Mouse (Mus musculus): Measurements from ENCODE around the gene Ubxn10. TPM values are rescaled to one million over a fixed set of nuclear protein-coding genes. Genes with fewer than 3 reads are reported as not detected.
A peak's percentile ranks its signal among the peaks of the same experiment; 100 is the strongest.

Ubxn10 gene
- polyA plus RNA-seq, 1 experiment from 2014 or later: 1.8 TPM

DNA sequence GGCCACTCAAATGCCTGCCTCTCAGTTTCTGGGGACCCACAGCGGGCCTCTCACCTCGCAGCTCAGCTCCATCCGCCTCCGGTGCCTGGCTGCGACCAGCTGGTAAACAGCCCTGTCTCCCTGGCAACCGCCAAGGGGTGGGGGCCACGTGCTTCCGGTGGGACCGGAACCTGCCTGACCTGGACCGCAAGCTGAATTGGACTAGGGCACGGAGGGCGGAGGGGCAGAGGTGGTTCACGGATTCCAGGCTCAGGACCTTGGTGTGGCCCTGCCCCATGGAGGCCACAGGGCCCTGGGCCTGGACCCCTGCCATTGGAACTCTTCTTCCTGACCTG lies 11.9 kb downstream of the Ubxn10 start:
- peaks cover 42% of the 10 kb centered on the region for H3K4me1 ChIP-seq
- peaks cover 4% of the 10 kb centered on the region for H3K27me3 ChIP-seq (ENCODE audit: low read depth, poor library complexity, severe bottlenecking)
- DNase-seq (ENCODE audit: low spot score): peak; percentile 80
- no peaks in the 10 kb centered on the region for H3K36me3 ChIP-seq
- WGBS: 8% methylated on average over 13 of the region's 13 CpGs
- peak overlapping the region; percentile 84 for H3K27ac ChIP-seq (replicated peaks)
- peak overlapping the region; percentile 53 for H3K4me3 ChIP-seq
- no peaks in the 10 kb centered on the region for H3K9me3 ChIP-seq (replicated peaks)

DNA sequence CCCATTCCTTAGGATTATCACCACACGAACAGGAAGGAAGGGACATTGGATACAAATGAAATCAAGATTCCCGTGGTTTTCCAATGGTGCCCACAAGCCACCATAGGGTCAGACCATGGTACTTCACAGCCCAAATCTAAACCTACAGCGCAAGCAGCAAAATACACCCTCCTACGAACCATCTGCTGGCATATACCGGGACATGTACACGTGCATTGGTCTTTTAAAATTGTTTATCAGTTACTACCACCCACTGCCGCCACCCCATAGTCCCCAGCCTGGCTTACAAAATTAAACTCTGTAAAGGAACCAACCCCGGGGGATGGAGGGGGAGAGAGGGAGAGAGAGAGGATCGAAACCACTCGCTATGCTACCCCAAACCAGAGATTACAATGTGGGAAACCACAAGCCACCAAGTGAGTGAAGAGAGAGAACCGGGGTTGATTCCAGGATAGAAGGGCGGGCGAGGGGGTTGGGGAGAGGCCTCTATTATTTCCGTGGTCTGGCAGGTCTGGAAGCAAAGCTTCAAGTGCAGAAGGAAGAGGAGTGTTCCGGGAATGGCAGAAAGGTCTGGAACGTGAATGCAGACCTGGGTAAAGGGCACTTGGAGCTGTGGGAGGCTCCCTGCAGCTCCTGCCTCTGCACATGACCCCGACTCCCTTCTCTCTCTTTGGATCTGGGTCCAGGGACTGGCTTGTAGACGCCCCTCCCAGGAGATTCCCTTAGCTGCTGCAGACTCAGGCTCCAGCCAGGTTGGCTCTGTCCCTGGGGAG lies 12.4 kb downstream of the Ubxn10 start, which contains the start of gene Pla2g2c:
Pla2g2c (plus strand) TSS at position 439 of the 773 bp plus-strand sequence.
- WGBS: 57% methylated on average over 18 of the region's 18 CpGs
- peak within 1 kb of the TSS; percentile 53 for H3K4me3 ChIP-seq
- DNase-seq (ENCODE audit: low spot score): peak; percentile 21
- no peaks in the 10 kb centered on the region for H3K9me3 ChIP-seq (replicated peaks)
- H3K27ac ChIP-seq (replicated peaks): peak within 1 kb of the TSS; percentile 84
- H3K36me3 ChIP-seq: 0 out of 2 replicates have a peak, but pooled peaks cover 2% of the 10 kb centered on the region
- H3K4me1 ChIP-seq: peaks cover 38% of the 10 kb centered on the region
- H3K27me3 ChIP-seq (ENCODE audit: low read depth, poor library complexity, severe bottlenecking): peaks cover 4% of the 10 kb centered on the region

DNA sequence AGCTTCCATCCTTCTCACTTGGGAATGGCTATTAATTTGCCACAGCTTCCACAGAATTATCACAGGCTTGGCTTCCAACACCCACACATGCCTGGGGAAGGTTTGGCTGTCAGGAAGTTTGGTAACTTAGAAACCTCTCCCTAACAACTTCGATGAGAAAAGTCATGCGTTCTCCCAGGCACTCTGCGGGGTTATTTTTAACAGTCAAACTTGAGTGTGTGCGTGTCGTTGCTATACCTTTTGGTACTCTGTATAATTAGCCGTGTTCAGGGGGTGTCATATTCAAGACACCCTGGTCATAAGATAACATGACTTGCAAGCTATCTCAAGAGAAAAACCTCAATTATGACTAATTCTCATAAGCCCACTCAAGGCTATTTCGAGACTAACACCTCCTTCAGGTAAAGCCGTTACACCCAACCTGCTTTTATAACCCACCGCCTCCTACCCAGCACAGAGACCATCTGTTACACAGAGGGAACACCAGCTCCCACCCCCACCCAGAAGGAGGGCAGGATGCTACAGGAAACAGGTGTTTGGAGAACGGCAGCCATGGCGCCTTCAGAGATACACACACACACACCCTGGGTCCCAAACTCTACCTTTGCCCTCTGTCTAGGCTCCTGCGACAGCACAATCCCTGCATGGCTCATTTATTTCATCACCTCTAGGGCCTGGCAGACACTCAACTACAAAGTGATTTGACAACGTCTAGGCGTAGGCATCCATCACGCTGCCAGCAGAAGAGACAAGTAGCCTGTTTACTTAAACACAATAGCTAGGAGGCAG lies 13.3 kb downstream of the Ubxn10 start:
- 0 out of 2 replicates have a peak, but pooled peaks cover 2% of the 10 kb centered on the region for H3K36me3 ChIP-seq
- no peak for DNase-seq (ENCODE audit: low spot score)
- H3K9me3 ChIP-seq (replicated peaks): no peaks in the 10 kb centered on the region
- peaks cover 4% of the 10 kb centered on the region for H3K27me3 ChIP-seq (ENCODE audit: low read depth, poor library complexity, severe bottlenecking)
- H3K27ac ChIP-seq (replicated peaks): no peak overlapping the region
- WGBS: 88% methylated on average over 15 of the region's 15 CpGs
- H3K4me1 ChIP-seq: peaks cover 30% of the 10 kb centered on the region
- H3K4me3 ChIP-seq: no peak overlapping the region

DNA sequence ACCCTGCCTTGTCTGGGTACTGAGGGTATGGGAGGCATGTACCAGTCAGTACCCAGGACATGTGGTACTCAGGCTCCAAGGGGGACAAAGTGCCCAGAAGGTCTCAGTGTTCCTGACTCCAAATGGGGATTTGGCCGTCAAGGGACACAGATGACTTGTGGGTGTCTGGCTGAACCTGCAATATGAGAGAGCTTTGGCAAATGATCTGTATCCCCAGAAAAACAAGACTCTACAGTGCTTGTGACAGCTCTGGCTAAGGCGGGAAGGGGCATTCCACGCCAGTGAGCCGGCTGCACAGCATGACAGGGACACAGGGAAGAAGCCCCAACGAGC lies 17.7 kb downstream of the Ubxn10 start:
- Histone ChIP-seq H3K9me3 (replicated peaks) (no peaks in the 10 kb centered on the region), H3K4me1 (peaks cover 10% of the 10 kb centered on the region), H3K27ac (replicated peaks) (no peak overlapping the region), H3K4me3 (no peak overlapping the region), H3K36me3 (0 out of 2 replicates have a peak, but pooled peaks cover 2% of the 10 kb centered on the region), H3K27me3 (ENCODE audit: low read depth, poor library complexity, severe bottlenecking) (no peaks in the 10 kb centered on the region; the same call in 1 of the 2 replicates)
- 80% methylated on average over 5 of the region's 5 CpGs for WGBS
- no peak for DNase-seq (ENCODE audit: low spot score)

DNA sequence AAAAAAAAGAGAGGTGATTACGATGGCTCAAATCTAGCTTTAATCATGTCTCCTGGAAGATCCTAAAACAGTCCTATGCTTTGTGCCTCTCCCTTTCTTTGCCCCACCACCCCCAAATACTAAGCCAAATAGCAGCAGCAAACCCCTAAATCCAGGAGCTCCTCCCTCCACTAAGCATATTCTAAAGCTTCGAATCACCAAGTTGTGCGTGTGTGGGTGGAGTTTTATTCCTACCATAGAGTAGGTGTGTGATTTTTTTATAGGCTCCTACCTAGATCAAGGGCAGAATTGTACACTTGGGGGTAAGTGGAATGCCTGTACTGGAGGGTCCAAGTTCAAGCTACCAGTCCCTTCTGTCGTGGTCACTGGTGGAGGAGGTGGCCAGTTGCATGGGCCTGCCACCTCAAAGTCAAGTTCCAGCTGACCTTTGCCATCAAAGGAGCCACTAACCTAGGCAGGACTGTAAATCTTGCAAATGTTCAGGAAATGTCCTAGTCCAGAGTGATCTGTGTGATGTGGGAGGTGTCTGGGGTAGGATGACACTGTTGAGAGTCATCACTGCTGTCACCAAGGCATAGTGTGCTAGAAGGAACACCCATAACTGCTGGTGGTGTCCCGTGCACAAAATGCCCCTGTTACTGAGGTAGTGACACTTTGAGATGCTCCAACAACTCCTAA lies 18.2 kb downstream of the Ubxn10 start:
- DNase-seq (ENCODE audit: low spot score): no peak
- H3K27ac ChIP-seq (replicated peaks): no peak overlapping the region
- H3K27me3 ChIP-seq (ENCODE audit: low read depth, poor library complexity, severe bottlenecking): no peaks in the 10 kb centered on the region; the same call in 1 of the 2 replicates
- H3K9me3 ChIP-seq (replicated peaks): no peaks in the 10 kb centered on the region
- peaks cover 6% of the 10 kb centered on the region; the same call in 1 of the 2 replicates for H3K4me1 ChIP-seq
- 83% methylated on average over 5 of the region's 5 CpGs for WGBS
- H3K36me3 ChIP-seq: 0 out of 2 replicates have a peak, but pooled peaks cover 2% of the 10 kb centered on the region
- H3K4me3 ChIP-seq: no peak overlapping the region

DNA sequence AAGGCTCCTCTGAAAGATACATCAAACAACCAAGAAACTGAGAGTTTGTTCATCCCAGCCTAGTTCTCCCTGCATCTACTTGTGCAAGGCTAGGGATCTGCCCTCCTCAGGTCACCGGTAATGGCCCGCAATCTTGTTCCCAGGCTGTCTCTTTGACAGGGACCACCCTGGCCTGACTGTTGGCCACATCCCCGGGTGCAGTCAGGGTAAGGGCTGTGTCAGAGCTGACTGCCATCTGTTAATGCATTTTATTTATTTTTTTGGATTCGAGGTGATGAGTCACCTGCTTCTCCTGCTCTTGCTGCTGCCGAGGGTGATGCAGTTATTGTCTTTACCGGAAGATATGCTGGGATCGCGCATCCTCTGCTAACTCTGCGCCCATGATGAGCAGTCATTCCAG lies 20.3 kb downstream of the Ubxn10 start:
- H3K4me3 ChIP-seq: no peak overlapping the region

DNA sequence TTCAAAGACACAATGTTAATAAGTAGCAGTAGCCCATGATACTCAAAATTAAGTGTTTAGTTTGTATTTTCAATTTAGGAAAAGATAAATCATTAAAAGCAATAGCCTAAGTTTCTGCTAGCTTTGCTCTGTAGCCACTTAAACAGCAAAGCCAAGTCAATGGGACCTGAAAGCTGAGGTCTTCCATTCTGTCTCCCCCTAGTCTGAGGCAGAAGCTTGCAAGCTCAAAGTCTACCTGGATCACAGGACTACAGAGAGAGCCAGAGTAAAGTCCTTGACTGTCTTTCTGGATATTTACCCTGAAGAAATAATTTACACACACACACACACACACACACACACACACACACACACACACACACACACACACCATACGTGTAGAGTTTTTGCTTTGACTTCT lies 22.8 kb downstream of the Ubxn10 start:
- no peaks in the 10 kb centered on the region for H3K9me3 ChIP-seq (replicated peaks)
- H3K4me3 ChIP-seq: no peak overlapping the region
- H3K27ac ChIP-seq (replicated peaks): no peak overlapping the region
- no peaks in the 10 kb centered on the region for H3K27me3 ChIP-seq (ENCODE audit: low read depth, poor library complexity, severe bottlenecking)
- H3K36me3 ChIP-seq: no peaks in the 10 kb centered on the region
- DNase-seq (ENCODE audit: low spot score): no peak
- H3K4me1 ChIP-seq: peaks cover 4% of the 10 kb centered on the region; the same call in 1 of the 2 replicates
- 90% methylated on average over 1 of the region's 1 CpGs for WGBS

More for the DNA sequence above, 20.3 kb downstream of the Ubxn10 start:
- peaks cover 4% of the 10 kb centered on the region; the same call in 1 of the 2 replicates for H3K4me1 ChIP-seq
- 91% methylated on average over 9 of the region's 9 CpGs for WGBS
- H3K27me3 ChIP-seq (ENCODE audit: low read depth, poor library complexity, severe bottlenecking): no peaks in the 10 kb centered on the region
- no peak for DNase-seq (ENCODE audit: low spot score)
- no peak overlapping the region for H3K27ac ChIP-seq (replicated peaks)
- H3K36me3 ChIP-seq: 0 out of 2 replicates have a peak, but pooled peaks cover 2% of the 10 kb centered on the region
- H3K9me3 ChIP-seq (replicated peaks): no peaks in the 10 kb centered on the region

DNA sequence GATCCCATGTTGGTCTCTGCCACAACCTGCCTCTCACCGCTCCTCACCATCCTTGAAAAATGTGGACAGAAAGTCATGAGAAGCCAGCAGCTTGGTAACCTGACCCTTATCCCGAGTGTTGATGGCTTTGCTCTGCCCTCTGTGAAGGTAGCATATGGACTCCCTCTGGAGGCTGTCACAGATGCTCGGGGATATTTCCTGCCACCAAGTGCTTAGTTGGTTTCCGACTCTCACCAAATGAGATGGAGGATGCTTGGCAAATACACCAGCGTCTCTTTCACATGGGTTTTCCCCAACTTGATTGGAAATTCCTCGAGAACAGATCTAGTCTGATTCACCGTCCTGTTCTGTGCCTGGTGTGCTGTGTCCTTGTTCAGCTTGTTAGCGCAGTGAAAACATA lies 24.3 kb downstream of the Ubxn10 start:
- no peak overlapping the region for H3K27ac ChIP-seq (replicated peaks)
- H3K4me3 ChIP-seq: no peak overlapping the region
- WGBS: 83% methylated on average over 8 of the region's 8 CpGs
- H3K36me3 ChIP-seq: no peaks in the 10 kb centered on the region
- peaks cover 12% of the 10 kb centered on the region; the same call in 1 of the 2 replicates for H3K4me1 ChIP-seq
- no peaks in the 10 kb centered on the region for H3K27me3 ChIP-seq (ENCODE audit: low read depth, poor library complexity, severe bottlenecking)
- DNase-seq (ENCODE audit: low spot score): no peak
- H3K9me3 ChIP-seq (replicated peaks): no peaks in the 10 kb centered on the region

DNA sequence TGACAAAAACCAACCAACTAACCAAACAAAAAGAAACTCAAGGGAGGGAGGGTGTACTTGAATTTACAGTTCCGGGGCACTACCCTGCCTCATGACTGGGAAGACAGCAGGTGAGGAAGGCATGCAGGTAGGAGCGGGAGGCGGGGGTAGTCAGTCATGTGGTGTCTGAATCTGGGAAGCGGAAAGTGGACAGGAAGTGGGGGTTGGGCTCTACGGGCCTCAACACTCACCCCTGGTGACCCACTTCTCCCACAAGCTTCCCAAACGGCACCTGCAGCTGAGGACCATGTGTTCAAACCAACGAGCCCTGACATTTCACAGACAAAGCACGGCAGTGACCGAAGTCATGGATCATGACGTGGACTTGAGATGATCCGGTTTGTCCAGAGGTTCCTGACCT lies 24.9 kb downstream of the Ubxn10 start:
- peaks cover 12% of the 10 kb centered on the region; the same call in 1 of the 2 replicates for H3K4me1 ChIP-seq
- no peak for DNase-seq (ENCODE audit: low spot score)
- no peaks in the 10 kb centered on the region for H3K36me3 ChIP-seq
- 89% methylated on average over 11 of the region's 11 CpGs for WGBS
- H3K27ac ChIP-seq (replicated peaks): no peak overlapping the region
- H3K9me3 ChIP-seq (replicated peaks): no peaks in the 10 kb centered on the region
- H3K27me3 ChIP-seq (ENCODE audit: low read depth, poor library complexity, severe bottlenecking): no peaks in the 10 kb centered on the region
- H3K4me3 ChIP-seq: no peak overlapping the region

DNA sequence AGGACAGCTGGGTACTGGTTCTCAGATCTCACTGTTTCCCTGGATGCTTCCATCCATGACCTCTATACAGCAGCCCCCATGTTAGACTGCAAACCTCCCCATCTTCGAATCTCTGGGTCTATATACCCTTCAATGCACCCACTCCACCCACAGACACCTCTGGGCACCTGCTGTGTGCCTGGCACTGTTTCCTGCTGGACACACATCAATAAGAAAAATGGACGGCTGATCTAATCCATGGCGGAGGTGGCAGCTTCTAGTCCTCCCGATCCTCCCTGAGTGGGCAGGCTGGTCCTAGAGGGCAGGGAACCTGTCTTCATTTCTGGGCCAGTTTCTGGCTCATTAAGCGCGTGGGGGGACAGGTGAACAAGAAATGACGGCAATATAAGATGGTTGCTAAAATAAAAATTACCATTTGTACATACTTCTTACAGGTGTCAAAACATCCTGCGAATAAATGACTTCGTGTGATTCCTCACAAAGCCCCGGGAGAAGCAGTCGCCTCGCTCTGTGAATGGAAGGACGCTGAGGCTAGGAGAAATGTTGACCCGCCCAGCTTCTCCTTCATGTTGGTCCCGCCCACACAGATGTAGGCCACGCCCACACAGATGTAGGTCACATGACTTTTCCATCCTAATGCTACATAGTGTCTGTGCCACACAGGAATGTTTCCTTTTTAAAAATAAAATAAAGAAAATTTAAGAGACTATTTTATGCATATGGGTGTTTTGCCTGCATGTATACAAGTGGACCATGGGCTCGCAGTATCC lies 25.7 kb downstream of the Ubxn10 start:
- Histone ChIP-seq H3K4me1 (peaks cover 12% of the 10 kb centered on the region; the same call in 1 of the 2 replicates), H3K4me3 (no peak overlapping the region), H3K27ac (replicated peaks) (no peak overlapping the region), H3K9me3 (replicated peaks) (no peaks in the 10 kb centered on the region), H3K36me3 (no peaks in the 10 kb centered on the region), H3K27me3 (ENCODE audit: low read depth, poor library complexity, severe bottlenecking) (no peaks in the 10 kb centered on the region)
- 74% methylated on average over 17 of the region's 17 CpGs for WGBS
- no peak for DNase-seq (ENCODE audit: low spot score)

DNA sequence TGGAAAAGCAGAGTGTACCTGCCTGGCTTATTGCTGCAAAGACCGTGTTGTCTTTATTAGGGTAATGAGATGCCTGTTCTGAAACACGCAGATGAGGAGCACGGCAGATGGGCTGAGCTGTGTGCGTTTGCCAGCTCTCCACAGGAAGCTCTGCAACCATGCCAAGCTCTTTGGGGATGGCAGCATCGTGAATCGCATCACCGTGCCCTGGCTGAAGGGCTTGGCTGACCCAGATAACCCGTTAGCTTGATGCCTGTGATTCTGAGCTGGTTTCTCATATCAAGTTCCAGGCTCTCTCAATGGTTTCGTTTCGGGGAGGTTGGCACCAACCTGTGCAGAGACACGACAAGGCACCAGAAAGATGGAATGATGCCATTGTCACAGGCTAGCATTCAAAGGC lies 26.3 kb downstream of the Ubxn10 start:
- Histone ChIP-seq H3K9me3 (replicated peaks) (no peaks in the 10 kb centered on the region), H3K4me1 (peaks cover 12% of the 10 kb centered on the region; the same call in 1 of the 2 replicates), H3K4me3 (no peak overlapping the region), H3K36me3 (no peaks in the 10 kb centered on the region), H3K27ac (replicated peaks) (no peak overlapping the region), H3K27me3 (ENCODE audit: low read depth, poor library complexity, severe bottlenecking) (no peaks in the 10 kb centered on the region)
- DNase-seq (ENCODE audit: low spot score): no peak
- WGBS: 89% methylated on average over 11 of the region's 11 CpGs

DNA sequence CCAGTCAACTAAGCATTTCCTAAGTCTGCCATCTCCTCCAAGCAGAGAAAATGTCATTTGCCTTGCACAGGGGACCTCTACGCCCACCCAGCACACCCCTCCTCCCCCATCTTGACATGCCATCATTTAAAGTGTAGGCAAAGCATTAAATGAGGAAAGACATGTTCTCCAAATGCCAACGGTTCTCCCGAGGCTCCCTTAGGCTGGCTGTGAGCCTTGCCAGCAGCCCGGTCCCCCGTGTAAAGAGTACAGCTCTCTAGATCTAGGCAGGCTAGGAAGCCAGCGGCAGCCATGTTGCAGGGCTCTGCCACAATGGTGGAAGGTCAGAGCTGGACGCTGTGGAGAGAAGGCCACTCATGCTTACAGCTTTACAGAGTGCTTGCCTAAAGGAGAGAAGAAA lies 27.0 kb downstream of the Ubxn10 start:
- no peak overlapping the region for H3K27ac ChIP-seq (replicated peaks)
- 83% methylated on average over 7 of the region's 7 CpGs for WGBS
- no peak for DNase-seq (ENCODE audit: low spot score)
- no peaks in the 10 kb centered on the region for H3K36me3 ChIP-seq
- no peaks in the 10 kb centered on the region for H3K27me3 ChIP-seq (ENCODE audit: low read depth, poor library complexity, severe bottlenecking)
- H3K9me3 ChIP-seq (replicated peaks): no peaks in the 10 kb centered on the region
- peaks cover 12% of the 10 kb centered on the region; the same call in 1 of the 2 replicates for H3K4me1 ChIP-seq
- no peak overlapping the region for H3K4me3 ChIP-seq
